Mouse (Mus musculus) adrenal gland, postnatal 25 days (tissue): ENCODE data around the gene Hoxc10. TPM values are rescaled to one million over a fixed set of nuclear protein-coding genes. Genes with fewer than 3 reads are reported as not detected.

Experiments used
- DNase-seq: peaks from one replicate; pipeline ENCODE4 v3.0.0; 2021; ENCODE audit warnings: mixed read lengths
- total RNA-seq: library from RNA; stranded (reverse); gene quantifications from 2 replicates; pipeline ENCODE4 v1.2.3, GENCODE M21; 2021

The Hoxc10 gene
- total RNA-seq, 1 experiment from 2014 or later, result 0.36 TPM

- no peak for DNase-seq
Observed at GRCm38 (mm10) chr15:102945185-102946077, 21.2 kb upstream of the Hoxc10 start.

GRCm38 (mm10) chr15:102947276-102947675 is 19.3 kb upstream of the Hoxc10 start:
- no peak for DNase-seq

- no peak for DNase-seq
Observed at GRCm38 (mm10) chr15:102948842-102949241, 17.8 kb upstream of the Hoxc10 start.

GRCm38 (mm10) chr15:102949696-102950095 is 16.9 kb upstream of the Hoxc10 start:
- no peak for DNase-seq

- no peak for DNase-seq
Observed at GRCm38 (mm10) chr15:102950877-102951276, 15.7 kb upstream of the Hoxc10 start.

- DNase-seq, result no peak
Observed at GRCm38 (mm10) chr15:102953561-102953960, 13.0 kb upstream of the Hoxc10 start.

- no peak for DNase-seq
Observed at GRCm38 (mm10) chr15:102954192-102955006, 12.2 kb upstream of the Hoxc10 start, which contains the start of gene Hoxc11. Gene Hoxc11 (plus strand): TSS chr15:102954427.

GRCm38 (mm10) chr15:102955007-102955382 is 11.6 kb upstream of the Hoxc10 start:
- DNase-seq, result no peak

GRCm38 (mm10) chr15:102955833-102956640 is 10.6 kb upstream of the Hoxc10 start:
- DNase-seq, result no peak

- DNase-seq, result no peak
Observed at GRCm38 (mm10) chr15:102956906-102957305, 9.7 kb upstream of the Hoxc10 start.

GRCm38 (mm10) chr15:102959663-102960191 is 6.9 kb upstream of the Hoxc10 start:
- DNase-seq, result no peak

GRCm38 (mm10) chr15:102961728-102962127 is 4.9 kb upstream of the Hoxc10 start:
- DNase-seq, result no peak

GRCm38 (mm10) chr15:102962492-102962891 is 4.1 kb upstream of the Hoxc10 start:
- no peak for DNase-seq

GRCm38 (mm10) chr15:102963259-102963658 is 3.3 kb upstream of the Hoxc10 start:
- DNase-seq, result no peak

- no peak for DNase-seq
Observed at GRCm38 (mm10) chr15:102963671-102964640, 2.6 kb upstream of the Hoxc10 start.

- DNase-seq, result no peak
Observed at GRCm38 (mm10) chr15:102965003-102965891, 1.3 kb upstream of the Hoxc10 start.

- peak; percentile 89 for DNase-seq
Observed at GRCm38 (mm10) chr15:102965892-102966775, 462 bp upstream of the Hoxc10 start.

GRCm38 (mm10) chr15:102967312-102967510 is 615 bp downstream of the Hoxc10 start, which contains the start of gene Hoxc5:
Gene Hoxc5 (plus strand): TSS chr15:102967443.
- no peak for DNase-seq
